Mouse (Mus musculus) forebrain, postnatal 0 days (tissue): ENCODE results near the gene Ms4a4c. TPM values are rescaled to one million over a fixed set of nuclear protein-coding genes. Genes with fewer than 3 reads are reported as not detected.

Experiments
- ATAC-seq: fragments of 200-750 bp; cut with Nextera tagmentation; 2 replicates; pipeline ENCODE4 v1.8.0; 2017; ENCODE audit warnings: mild to moderate bottlenecking, moderate library complexity
- DNase-seq: peaks from one replicate; pipeline ENCODE4 v3.0.0-alpha.2; 2015
- H3K27ac ChIP-seq: fragments of 300-500 bp; sonication (generic); 2 replicates; pipeline ENCODE4 v1.5.1; 2014; ENCODE audit warnings: low read depth, mild to moderate bottlenecking, antibody characterized with exemption, low read length, moderate library complexity, mixed read lengths
- H3K27me3 ChIP-seq: fragments of 300-500 bp; sonication (generic); 2 replicates; pipeline ENCODE4 v1.6.1; 2014; ENCODE audit warnings: mild to moderate bottlenecking, low read length, mixed read lengths; ENCODE audit not compliant: insufficient read depth
- H3K36me3 ChIP-seq: fragments of 300-500 bp; sonication (generic); 2 replicates; pipeline ENCODE4 v1.6.1; 2014; ENCODE audit warnings: mild to moderate bottlenecking, moderate library complexity; ENCODE audit not compliant: insufficient read depth
- H3K4me1 ChIP-seq: fragments of 300-500 bp; sonication (generic); 2 replicates; pipeline ENCODE4 v1.6.1; 2014; ENCODE audit warnings: antibody characterized with exemption; ENCODE audit not compliant: insufficient read depth
- H3K4me2 ChIP-seq: fragments of 300-500 bp; sonication (generic); 2 replicates; pipeline ENCODE4 v1.6.1; 2014; ENCODE audit warnings: low read depth, mild to moderate bottlenecking, moderate library complexity
- H3K4me3 ChIP-seq: fragments of 300-500 bp; sonication (generic); 2 replicates; pipeline ENCODE4 v1.5.1; 2014; ENCODE audit warnings: low read depth, low read length, mixed read lengths
- H3K9ac ChIP-seq: fragments of 300-500 bp; sonication (generic); 2 replicates; pipeline ENCODE4 v1.6.1; 2014; ENCODE audit warnings: mild to moderate bottlenecking
- H3K9me3 ChIP-seq: fragments of 300-500 bp; sonication (generic); 2 replicates; pipeline ENCODE4 v1.6.1; 2016; ENCODE audit warnings: low read length
- CTCF ChIP-seq: sonication (generic); IDR thresholded peaks from 2 replicates; pipeline ENCODE4 v1.5.1; 2016; ENCODE audit warnings: antibody characterized with exemption, control low read depth, low read depth
- WGBS: fragments of 180-500 bp; shearing (Covaris S2); extraction: QIAGEN DNeasy Blood & Tissue Kit; methylation state at CpG from one replicate; pipeline ENCODE4 v1.1.7; 2014; 5-methylcytosine and 5-hydroxymethylcytosine counted together
- polyA plus RNA-seq: library from polyadenylated mRNA; unstranded; fragments of >200 nt; fragmentation: Nextera tagmentation; extraction: Ambion mirVana; gene quantifications from 2 replicates; pipeline ENCODE4 v1.2.1, GENCODE M21; 2015
- total RNA-seq: library from RNA; depleted of rRNA; stranded (reverse); fragments of >200 nt; gene quantifications from 2 replicates; pipeline ENCODE4 v1.2.3, GENCODE M21; 2014

Ms4a4c gene
- total and polyA plus RNA-seq, 2 experiments from 2014 or later: 0.16 TPM; not detected in 1

- Histone ChIP-seq H3K9ac (no peak overlapping the region), H3K36me3 (no peaks in the 10 kb centered on the region), H3K4me2 (no peak overlapping the region), H3K27me3 (no peaks in the 10 kb centered on the region), H3K4me1 (no peaks in the 10 kb centered on the region), H3K4me3 (no peak overlapping the region), H3K9me3 (no peaks in the 10 kb centered on the region), H3K27ac (no peak overlapping the region)
- DNase-seq (no peak), ATAC-seq (no peak)
- 81% methylated on average over 2 of the region's 2 CpGs for WGBS
- no peak for TF ChIP-seq CTCF
Observed at GRCm38 (mm10) chr19:11387109-11387508, 17.5 kb upstream of the Ms4a4c start.

GRCm38 (mm10) chr19:11387685-11388084 is 16.9 kb upstream of the Ms4a4c start:
- Histone ChIP-seq H3K9me3 (no peaks in the 10 kb centered on the region), H3K27me3 (no peaks in the 10 kb centered on the region), H3K36me3 (no peaks in the 10 kb centered on the region), H3K9ac (no peak overlapping the region), H3K4me2 (no peak overlapping the region), H3K4me1 (no peaks in the 10 kb centered on the region), H3K27ac (no peak overlapping the region), H3K4me3 (no peak overlapping the region)
- TF ChIP-seq CTCF: no peak
- DNase-seq: no peak
- no peak for ATAC-seq
- 79% methylated on average over 4 of the region's 4 CpGs for WGBS

GRCm38 (mm10) chr19:11388949-11389348 is 15.6 kb upstream of the Ms4a4c start:
- TF ChIP-seq CTCF: no peak
- no peak overlapping the region for H3K4me3 ChIP-seq
- no peak for ATAC-seq
- no peak overlapping the region for H3K4me2 ChIP-seq
- no peak for DNase-seq
- 81% methylated on average over 2 of the region's 2 CpGs for WGBS
- H3K27ac ChIP-seq: no peak overlapping the region
- no peaks in the 10 kb centered on the region for H3K9me3 ChIP-seq
- no peaks in the 10 kb centered on the region for H3K36me3 ChIP-seq
- no peaks in the 10 kb centered on the region for H3K4me1 ChIP-seq
- no peak overlapping the region for H3K9ac ChIP-seq
- no peaks in the 10 kb centered on the region for H3K27me3 ChIP-seq

GRCm38 (mm10) chr19:11395769-11396168 is 8.8 kb upstream of the Ms4a4c start:
- Histone ChIP-seq H3K4me3 (no peak overlapping the region), H3K9ac (no peak overlapping the region), H3K4me1 (no peaks in the 10 kb centered on the region), H3K36me3 (no peaks in the 10 kb centered on the region), H3K27ac (no peak overlapping the region), H3K9me3 (no peaks in the 10 kb centered on the region), H3K4me2 (no peak overlapping the region), H3K27me3 (no peaks in the 10 kb centered on the region)
- no peak for ATAC-seq
- DNase-seq: no peak
- TF ChIP-seq CTCF: no peak

GRCm38 (mm10) chr19:11407428-11407827 is 2.9 kb downstream of the Ms4a4c start:
- no peak overlapping the region for H3K9ac ChIP-seq
- TF ChIP-seq CTCF: no peak
- ATAC-seq (no peak), DNase-seq (no peak)
- H3K27ac ChIP-seq: no peak overlapping the region
- no peak overlapping the region for H3K4me2 ChIP-seq
- H3K36me3 ChIP-seq: no peaks in the 10 kb centered on the region
- no peaks in the 10 kb centered on the region for H3K4me1 ChIP-seq
- no peak overlapping the region for H3K4me3 ChIP-seq
- H3K9me3 ChIP-seq: no peaks in the 10 kb centered on the region
- no peaks in the 10 kb centered on the region for H3K27me3 ChIP-seq

- 92% methylated on average over 1 of the region's 1 CpGs for WGBS
- ATAC-seq (no peak), DNase-seq (no peak)
- Histone ChIP-seq H3K27ac (no peak overlapping the region), H3K27me3 (no peaks in the 10 kb centered on the region), H3K36me3 (no peaks in the 10 kb centered on the region), H3K4me2 (no peak overlapping the region), H3K4me1 (no peaks in the 10 kb centered on the region), H3K9ac (no peak overlapping the region), H3K4me3 (no peak overlapping the region), H3K9me3 (no peaks in the 10 kb centered on the region)
- no peak for TF ChIP-seq CTCF
Observed at GRCm38 (mm10) chr19:11408591-11408990, 4.0 kb downstream of the Ms4a4c start.

GRCm38 (mm10) chr19:11411640-11412039 is 7.1 kb downstream of the Ms4a4c start:
- no peaks in the 10 kb centered on the region for H3K27me3 ChIP-seq
- no peaks in the 10 kb centered on the region for H3K36me3 ChIP-seq
- H3K4me3 ChIP-seq: no peak overlapping the region
- ATAC-seq: no peak
- TF ChIP-seq CTCF: no peak
- DNase-seq: no peak
- no peak overlapping the region for H3K4me2 ChIP-seq
- H3K4me1 ChIP-seq: no peaks in the 10 kb centered on the region
- H3K27ac ChIP-seq: no peak overlapping the region
- WGBS: 79% methylated on average over 1 of the region's 1 CpGs
- no peaks in the 10 kb centered on the region for H3K9me3 ChIP-seq
- no peak overlapping the region for H3K9ac ChIP-seq

GRCm38 (mm10) chr19:11414084-11414483 is 9.5 kb downstream of the Ms4a4c start:
- Histone ChIP-seq H3K4me1 (no peaks in the 10 kb centered on the region), H3K27ac (no peak overlapping the region), H3K4me2 (no peak overlapping the region), H3K9me3 (no peaks in the 10 kb centered on the region), H3K36me3 (no peaks in the 10 kb centered on the region), H3K9ac (no peak overlapping the region), H3K4me3 (no peak overlapping the region), H3K27me3 (no peaks in the 10 kb centered on the region)
- DNase-seq: no peak
- ATAC-seq: no peak
- WGBS: 97% methylated on average over 1 of the region's 1 CpGs
- TF ChIP-seq CTCF: no peak
